Mouse (Mus musculus) CH12.LX (cell line): ENCODE measurements around the gene Lcn3. TPM values are rescaled to one million over a fixed set of nuclear protein-coding genes. Genes with fewer than 3 reads are reported as not detected.

Experiments used
- DNase-seq: peaks from one replicate; pipeline ENCODE4 v3.0.0-alpha.2; 2013; ENCODE audit errors: extremely low read depth
- H3K27ac ChIP-seq: 2 replicates; pipeline ENCODE4 v1.5.1; 2012; ENCODE audit warnings: low read depth, mild to moderate bottlenecking, control low read depth, moderate library complexity; ENCODE audit not compliant: insufficient read depth
- H3K27me3 ChIP-seq: replicated peaks from 2 replicates; pipeline ENCODE3; 2012; ENCODE audit warnings: inconsistent platforms
- H3K36me3 ChIP-seq, 2 experiments: replicated peaks in 1 of 2; 2 replicates each; pipeline versions ENCODE3 to v1.6.1; 2012; ENCODE audit warnings: inconsistent platforms in 1 of 2, low read length in 1 of 2, mild to moderate bottlenecking in 1 of 2, mixed read lengths in 1 of 2, moderate library complexity in 1 of 2; ENCODE audit not compliant: control insufficient read depth in 1 of 2, insufficient read depth in 1 of 2
- H3K4me1 ChIP-seq, 2 experiments: 2 replicates each; pipeline ENCODE4 v1.6.1; 2012; ENCODE audit warnings: inconsistent platforms in 1 of 2, moderate library complexity in 1 of 2; ENCODE audit not compliant: insufficient read depth in 2 of 2, control insufficient read depth in 1 of 2
- H3K4me2 ChIP-seq: 2 replicates; pipeline ENCODE4 v1.6.1; 2012; ENCODE audit warnings: low read depth, mild to moderate bottlenecking, control low read depth; ENCODE audit not compliant: poor library complexity, insufficient read depth, severe bottlenecking
- H3K4me3 ChIP-seq, 3 experiments: fragments of 150-350 bp in 1 of 3; sonication (generic) in 1 of 3; replicated peaks in 1 of 3; 2 replicates each; pipeline versions ENCODE3 to v1.5.1; 2011 to 2012; ENCODE audit warnings: low read depth in 2 of 3, low read length in 2 of 3, mild to moderate bottlenecking in 2 of 3, moderate library complexity in 2 of 3, control low read depth in 1 of 3, improper control_type of control experiment in 1 of 3, inconsistent platforms in 1 of 3, mixed read lengths in 1 of 3; ENCODE audit not compliant: poor library complexity in 1 of 3
- H3K79me2 ChIP-seq: replicated peaks from 2 replicates; pipeline ENCODE4 v1.6.1; 2012; ENCODE audit warnings: mild to moderate bottlenecking, moderate library complexity; ENCODE audit not compliant: control insufficient read depth, poor library complexity, insufficient read depth, severe bottlenecking; ENCODE audit errors: extremely low read depth
- H3K9ac ChIP-seq: 2 replicates; pipeline ENCODE4 v1.6.1; 2012; ENCODE audit warnings: low read depth, mild to moderate bottlenecking, control low read depth, moderate library complexity; ENCODE audit not compliant: insufficient read depth
- H3K9me3 ChIP-seq: replicated peaks from 2 replicates; pipeline ENCODE3; 2012; ENCODE audit warnings: low read length, inconsistent platforms, mixed read lengths
- CHD1 ChIP-seq: IDR thresholded peaks from 2 replicates; pipeline ENCODE4 v1.6.1; 2012; ENCODE audit warnings: low read depth, low read length, improper control_type of control experiment, inconsistent platforms
- CHD2 ChIP-seq: IDR thresholded peaks from 2 replicates; pipeline ENCODE4 v1.6.1; 2011; ENCODE audit warnings: low read length, improper control_type of control experiment
- ETS1 ChIP-seq: conservative IDR thresholded peaks from 2 replicates; pipeline ENCODE4 v1.6.1; 2012; ENCODE audit warnings: low read depth, mild to moderate bottlenecking, inconsistent platforms, low read length, improper control_type of control experiment, moderate library complexity
- GABPA ChIP-seq: IDR thresholded peaks from 2 replicates; pipeline ENCODE4 v1.6.1; 2012; ENCODE audit warnings: low read depth, low read length, improper control_type of control experiment, inconsistent platforms; ENCODE audit not compliant: insufficient replicate concordance
- MAZ ChIP-seq: IDR thresholded peaks from 2 replicates; pipeline ENCODE4 v1.6.1; 2012; ENCODE audit warnings: low read depth, mild to moderate bottlenecking, inconsistent platforms, low read length, improper control_type of control experiment, moderate library complexity
- MEF2A ChIP-seq: IDR thresholded peaks from 2 replicates; pipeline ENCODE4 v1.6.1; 2014; ENCODE audit warnings: low read depth, mild to moderate bottlenecking, inconsistent platforms, low read length, improper control_type of control experiment, borderline replicate concordance
- MXI1 ChIP-seq: IDR thresholded peaks from 2 replicates; pipeline ENCODE4 v1.6.1; 2011; ENCODE audit warnings: mild to moderate bottlenecking, low read depth, low read length, improper control_type of control experiment
- MYC ChIP-seq: IDR thresholded peaks from 2 replicates; pipeline ENCODE4 v1.6.1; 2011; ENCODE audit warnings: low read depth, mild to moderate bottlenecking, improper control_type of control experiment, low read length
- POLR2A ChIP-seq: IDR thresholded peaks from 2 replicates; pipeline ENCODE4 v1.6.1; 2011; ENCODE audit warnings: low read depth, mild to moderate bottlenecking, improper control_type of control experiment, low read length
- TBP ChIP-seq: conservative IDR thresholded peaks from 2 replicates; pipeline ENCODE4 v1.6.1; 2011; ENCODE audit warnings: low read depth, low read length, improper control_type of control experiment
- UBTF ChIP-seq: IDR thresholded peaks from 2 replicates; pipeline ENCODE4 v1.6.1; 2012; ENCODE audit warnings: low read depth, mild to moderate bottlenecking, inconsistent platforms, low read length, improper control_type of control experiment, moderate library complexity
- USF1 ChIP-seq: IDR thresholded peaks from 2 replicates; pipeline ENCODE4 v1.6.1; 2014; ENCODE audit warnings: low read depth, mild to moderate bottlenecking, inconsistent platforms, low read length, improper control_type of control experiment
- ZC3H11A ChIP-seq: IDR thresholded peaks from 2 replicates; pipeline ENCODE4 v1.6.1; 2012; ENCODE audit warnings: low read depth, mild to moderate bottlenecking, inconsistent platforms, low read length, improper control_type of control experiment
- ZKSCAN1 ChIP-seq: IDR thresholded peaks from 2 replicates; pipeline ENCODE4 v1.6.1; 2012; ENCODE audit warnings: low read depth, inconsistent platforms, low read length, improper control_type of control experiment, borderline replicate concordance
- dilution Hi-C: fragments of 300-500 bp; cut with MboI; formaldehyde crosslinking; loops from 2 replicates; pipeline ENCODE4 v1.14.3; 2020; ENCODE audit warnings: low sequenced_read_pairs; ENCODE audit not compliant: extremely low pct_unique_long_range_greater_than_20kb, extremely low pct_ligation_motif_present
- in situ Hi-C: fragments of 300-500 bp; cut with MboI; formaldehyde crosslinking; loops from 3 replicates; pipeline ENCODE4 v1.14.3; 2019; ENCODE audit warnings: low sequenced_read_pairs, low pct_ligation_motif_present, low pct_unique_long_range_greater_than_20kb, mixed read lengths
- polyA plus RNA-seq: library from polyadenylated mRNA; unstranded; fragments of >175 nt; gene quantifications from 2 replicates; pipeline ENCODE4 v1.2.1, GENCODE M21; 2012; ENCODE audit warnings: low read depth; ENCODE audit not compliant: insufficient read length
- total RNA-seq, 2 experiments: library from RNA; depleted of rRNA; stranded (reverse); fragments of 300-350 nt in 1 of 2; fragments of >200 nt in 1 of 2; gene quantifications; 2 replicates each; pipeline ENCODE4 v1.2.3; 2012 to 2014

Lcn3 gene
- total and polyA plus RNA-seq, 3 experiments: not detected

DNA sequence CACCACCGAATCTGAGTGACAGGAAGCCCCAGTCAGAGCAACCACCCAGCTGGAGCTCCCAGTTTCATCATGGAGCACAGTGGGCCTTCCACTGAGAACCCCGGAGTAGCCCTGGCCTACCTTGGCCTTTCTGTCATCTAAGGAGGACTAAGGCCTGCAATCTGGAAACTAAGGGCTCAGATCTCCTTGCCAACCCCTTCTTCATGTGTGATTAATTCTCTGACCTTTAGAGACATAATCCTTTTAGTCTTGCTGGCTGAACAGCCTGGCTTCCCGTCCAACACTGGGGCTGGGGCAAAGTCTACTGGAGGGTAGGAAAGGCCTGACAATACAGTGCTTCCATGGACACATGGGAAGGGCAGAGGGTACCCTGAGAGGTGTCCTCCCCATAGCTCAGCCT lies 10.6 kb downstream of the Lcn3 start:
- Histone ChIP-seq H3K36me3 (no peaks in the 10 kb centered on the region), H3K9ac (no peak overlapping the region), H3K27me3 (peaks cover 37% of the 10 kb centered on the region), H3K27ac (no peak overlapping the region), H3K79me2 (no peaks in the 10 kb centered on the region), H3K9me3 (no peaks in the 10 kb centered on the region), H3K4me1 (peaks cover 0 to 13% of the 10 kb centered on the region in 2 experiments; a peak in 2 of 4 replicates), H3K4me2 (no peak overlapping the region)
- dilution Hi-C loops: no loop called here
- no peak for DNase-seq
- TF ChIP-seq MXI1 (no peak), ETS1 (no peak), UBTF (no peak), MEF2A (no peak), ZC3H11A (no peak), MYC (no peak), POLR2A (no peak), ZKSCAN1 (no peak), TBP (no peak), GABPA (no peak), MAZ (no peak), CHD1 (no peak)
- TF ChIP-seq, all 38 proteins: peak for 0
- in situ Hi-C loops: no loop called here
- no peak overlapping the region for H3K4me3 ChIP-seq

DNA sequence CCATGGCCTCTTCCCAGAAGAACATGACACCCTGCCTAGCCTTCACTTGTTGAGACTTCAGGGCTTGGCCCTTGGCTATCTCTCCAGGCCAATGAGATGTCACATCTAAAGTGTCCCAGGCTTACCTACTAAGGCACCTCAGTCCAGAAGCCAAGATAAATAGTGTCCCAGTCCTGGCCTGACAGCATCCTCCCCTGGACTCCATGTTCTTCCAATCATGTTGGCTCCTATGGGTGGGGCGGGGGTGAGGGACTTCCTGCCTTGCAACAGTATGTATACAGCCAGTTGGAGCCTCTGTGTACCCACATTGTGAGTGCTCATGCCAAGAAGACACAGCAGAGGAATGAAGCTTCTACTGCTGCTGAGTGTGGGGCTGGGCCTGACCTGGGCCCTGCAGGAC lies 11.3 kb downstream of the Lcn3 start, which contains the start of gene Lcn11:
Lcn11 (plus strand) TSS at position 301 of the 400 bp plus-strand sequence.
- DNase-seq: no peak
- H3K27me3 ChIP-seq: peaks cover 36% of the 10 kb centered on the region
- no peak within 1 kb of the TSS for H3K27ac ChIP-seq
- in situ Hi-C loops (no loop called here), dilution Hi-C loops (no loop called here)
- H3K9ac ChIP-seq: no peak within 1 kb of the TSS
- H3K4me1 ChIP-seq: peaks cover 0 to 13% of the 10 kb centered on the region in 2 experiments; a peak in 2 of 4 replicates
- H3K36me3 ChIP-seq: no peaks in the 10 kb centered on the region
- no peak within 1 kb of the TSS for H3K4me2 ChIP-seq
- H3K9me3 ChIP-seq: no peaks in the 10 kb centered on the region
- no peak within 1 kb of the TSS for H3K4me3 ChIP-seq
- no peaks in the 10 kb centered on the region for H3K79me2 ChIP-seq
- TF ChIP-seq UBTF (no peak), CHD1 (no peak), CHD2 (no peak), MAZ (no peak), MYC (no peak), USF1 (no peak)
